Mouse (Mus musculus) C2C12 (cell line): ENCODE measurements around the gene Zfx.

ENCODE experiments used
- CTCF ChIP-seq: IDR thresholded peaks from one replicate; pipeline ENCODE4 v1.5.1; 2011; ENCODE audit not compliant: control insufficient read depth, insufficient read depth, insufficient read length
- FOSL1 ChIP-seq: IDR thresholded peaks from one replicate; pipeline ENCODE4 v1.8.0; 2011; ENCODE audit warnings: mild to moderate bottlenecking, low read length; ENCODE audit not compliant: poor library complexity, insufficient read depth, severe bottlenecking
- MYOD1 ChIP-seq: IDR thresholded peaks from one replicate; pipeline ENCODE4 v1.6.1; 2011; ENCODE audit warnings: low read depth; ENCODE audit not compliant: control insufficient read depth, insufficient read length

DNA sequence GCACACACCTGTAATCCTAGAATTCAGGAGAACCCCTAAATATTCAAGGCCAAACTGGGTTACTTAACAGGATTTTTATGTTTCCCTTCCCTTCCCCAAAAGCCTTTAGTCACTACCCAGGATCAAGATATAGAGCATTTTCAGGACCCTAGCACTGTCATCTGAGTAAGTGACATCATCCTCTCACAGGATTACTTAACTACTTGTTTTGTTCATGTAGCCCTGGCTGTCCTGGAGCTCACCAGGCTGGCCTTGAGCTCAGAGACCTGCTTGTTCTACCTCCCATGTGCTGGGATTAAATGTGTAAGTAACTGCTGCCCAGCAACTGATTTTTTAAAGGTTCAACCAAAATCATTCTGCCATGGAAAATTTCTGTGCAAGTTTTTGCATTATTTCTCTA, 20.6 kb downstream of the Zfx start:
- no peak for TF ChIP-seq CTCF
- no peak for TF ChIP-seq MYOD1
- no peak for TF ChIP-seq FOSL1
